ENCODE assay signal across 23 mouse cellular contexts in the genomic region with DNA sequence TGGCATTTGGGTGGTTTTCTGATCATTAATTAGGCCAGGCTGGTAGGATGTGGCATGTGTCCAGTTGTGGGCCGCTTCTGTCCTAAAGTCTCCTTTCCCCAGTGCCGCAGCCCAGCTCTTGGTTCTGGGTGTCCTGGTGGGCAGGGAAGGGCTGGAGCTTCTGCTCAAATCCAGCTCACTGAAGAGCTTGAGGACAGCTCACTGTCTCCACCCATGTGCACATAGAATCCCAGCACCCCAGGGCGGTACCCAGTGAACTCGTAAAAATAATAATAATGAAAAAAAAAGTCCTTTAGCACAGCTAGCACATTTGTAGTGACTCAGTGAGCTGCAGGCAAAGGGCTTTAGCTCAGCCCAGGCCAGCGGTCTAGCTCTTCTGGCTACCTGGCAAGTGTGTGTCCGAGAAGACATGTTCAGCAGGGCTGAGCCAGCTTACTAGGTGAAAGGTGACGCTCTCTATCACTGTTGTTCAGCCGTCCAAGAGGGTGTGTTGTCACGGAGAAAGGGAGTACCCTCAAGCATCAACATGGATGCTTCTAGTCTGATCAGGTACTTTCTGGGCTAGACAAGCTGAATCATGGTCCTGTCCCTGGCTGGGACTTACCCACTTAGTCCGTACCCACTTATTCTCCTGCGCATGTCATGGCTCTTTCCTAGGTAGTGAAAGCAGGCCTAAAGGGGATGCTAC. TPM values are rescaled to one million over a fixed set of nuclear protein-coding genes. Genes with fewer than 3 reads are reported as not detected.
DNase-seq lines count a peak whose midpoint lies in the region; ATAC-seq and TF ChIP-seq lines count a peak whose summit lies in the region.
"Had no signal": no experiment of that assay in that cellular context is flagged by ENCODE, and none has a peak within 500 bp of the region (broad histone marks: within the 10 kb centered on the region; RNA-seq: fewer than 3 reads in every experiment).

No protein-coding gene starts in this region.

- H3K4me1 ChIP-seq in CH12.LX (ENCODE audit: control insufficient read depth in 1 of 2, insufficient read depth in 2 of 2): peaks cover 22 to 76% of the 10 kb centered on the region in 2 experiments
- H3K4me1 ChIP-seq: forebrain, embryonic 10.5 days; heart, embryonic 15.5 days; limb, embryonic 12.5 days; lung, embryonic 15.5 days; midbrain, embryonic 13.5 days; neural tube, embryonic 15.5 days had no signal

- no peak for TF ChIP-seq EP300 in CH12.LX (IDR thresholded peaks at IDR 0.05; ENCODE audit: low read length)

- H3K4me3 ChIP-seq in CH12.LX (replicated peaks in 1 of 3; ENCODE audit: low read depth in 2 of 3, low read length in 2 of 3, poor library complexity in 1 of 3) (peak overlapping the region in 1 of 3 experiments; percentile 23), myocyte (no peak overlapping the region)
- H3K4me3 ChIP-seq: forebrain, embryonic 10.5 days; heart, embryonic 15.5 days; layer of hippocampus, adult 2 months; limb, embryonic 12.5 days; lung, embryonic 15.5 days; midbrain, embryonic 13.5 days; neural tube, embryonic 15.5 days had no signal

- ATAC-seq in CD4-positive, CD25-positive, alpha-beta regulatory T cell, adult 4 months: peak; percentile 37
- no peak for ATAC-seq in megakaryocyte-erythroid progenitor cell, adult 5-6 weeks (replicated peaks; ENCODE audit: low FRiP score, low TSS enrichment, poor library complexity, severe bottlenecking)
- ATAC-seq: midbrain, embryonic 13.5 days had no signal

- no peaks in the 10 kb centered on the region for H3K9me3 ChIP-seq in CH12.LX (replicated peaks; ENCODE audit: low read length)
- H3K9me3 ChIP-seq: forebrain, embryonic 10.5 days; heart, embryonic 15.5 days; limb, embryonic 12.5 days; lung, embryonic 15.5 days; midbrain, embryonic 13.5 days; neural tube, embryonic 15.5 days had no signal

- H3K9ac ChIP-seq in CH12.LX (ENCODE audit: insufficient read depth, low read depth): no peak overlapping the region
- H3K9ac ChIP-seq: heart, embryonic 15.5 days; hindbrain, embryonic 14.5 days; limb, embryonic 12.5 days; lung, embryonic 15.5 days; midbrain, embryonic 13.5 days; neural tube, embryonic 15.5 days had no signal

- dilution Hi-C loops in CH12.LX (cut with MboI; ENCODE audit: extremely low pct_ligation_motif_present, extremely low pct_unique_long_range_greater_than_20kb, low sequenced_read_pairs): no loop called here

- no peak for TF ChIP-seq RAD21 in CH12.LX (IDR thresholded peaks at IDR 0.05; ENCODE audit: low read depth, low read length)

- H3K36me3 ChIP-seq in CH12.LX (replicated peaks in 1 of 2; ENCODE audit: control insufficient read depth in 1 of 2, insufficient read depth in 1 of 2, low read length in 1 of 2) (peaks cover 33 to 84% of the 10 kb centered on the region in 2 experiments), myocyte (ENCODE audit: control insufficient read depth, insufficient read depth) (peaks cover 4% of the 10 kb centered on the region)

- H3K27me3 ChIP-seq in CH12.LX (replicated peaks): no peaks in the 10 kb centered on the region
- no peaks in the 10 kb centered on the region for H3K27me3 ChIP-seq in myocyte (ENCODE audit: control insufficient read depth, insufficient read depth, insufficient read length)
- H3K27me3 ChIP-seq: heart, embryonic 15.5 days; limb, embryonic 12.5 days; lung, embryonic 15.5 days; midbrain, embryonic 13.5 days; neural tube, embryonic 15.5 days had no signal

- H3K27ac ChIP-seq in CH12.LX (ENCODE audit: insufficient read depth, low read depth): peak overlapping the region; percentile 40
- H3K27ac ChIP-seq: forebrain, embryonic 10.5 days; heart, embryonic 15.5 days; hindbrain, embryonic 14.5 days; layer of hippocampus, adult 2 months; limb, embryonic 12.5 days; lung, embryonic 15.5 days; macrophage; midbrain, embryonic 13.5 days; neural tube, embryonic 15.5 days had no signal

- H3K79me2 ChIP-seq in CH12.LX (replicated peaks; ENCODE audit: control insufficient read depth, extremely low read depth, insufficient read depth, poor library complexity, severe bottlenecking): peaks cover 26% of the 10 kb centered on the region
- no peaks in the 10 kb centered on the region for H3K79me2 ChIP-seq in myocyte (ENCODE audit: control insufficient read depth, insufficient read depth)

- in situ Hi-C loops in CH12.LX (cut with MboI; ENCODE audit: low pct_ligation_motif_present, low pct_unique_long_range_greater_than_20kb, low sequenced_read_pairs): loop anchor here (25.0 kb wide), 1 partner anchor 335 kb away; a partner anchor contains a TSS

- DNase-seq in CH12.LX (ENCODE audit: extremely low read depth) (no peak), liver (peak; percentile 65)
- no peak for DNase-seq in gastrocnemius, adult 8-10 months (ENCODE audit: low spot score in 2 of 2)
- no peak for DNase-seq in adrenal gland, adult 18-20 months (ENCODE audit: low spot score in 2 of 2)
- DNase-seq: adrenal gland, postnatal 14 days; cerebellum, adult 8-10 months; gastrocnemius, postnatal 25 days; kidney, adult 18-20 months; kidney, postnatal 10 days had no signal

- no peak overlapping the region for H3K4me2 ChIP-seq in CH12.LX (ENCODE audit: insufficient read depth, low read depth, poor library complexity, severe bottlenecking)
- peak overlapping the region; percentile 30 for H3K4me2 ChIP-seq in myocyte (ENCODE audit: low read depth)
- H3K4me2 ChIP-seq: heart, embryonic 15.5 days; hindbrain, embryonic 14.5 days; limb, embryonic 12.5 days; lung, embryonic 15.5 days; midbrain, embryonic 13.5 days; neural tube, embryonic 15.5 days had no signal

- TF ChIP-seq CTCF in CH12.LX (conservative IDR thresholded peaks at IDR 0.05 in 1 of 2, IDR thresholded peaks at IDR 0.05 in 1 of 2; ENCODE audit: low read depth in 2 of 2, low read length in 2 of 2): no peak

- TF ChIP-seq POLR2A in CH12.LX (IDR thresholded peaks at IDR 0.05; ENCODE audit: low read depth, low read length) (no peak; the same call in 1 of the 2 replicates), myocyte (IDR thresholded peaks at IDR 0.05; ENCODE audit: insufficient read length, low read depth) (no peak)

- no peak overlapping the region for H3ac ChIP-seq in myocyte (ENCODE audit: control insufficient read depth, insufficient read length)

TF ChIP-seq in CH12.LX, 34 proteins besides CTCF, POLR2A, EP300 and RAD21:
- TF ChIP-seq NRF1 (IDR thresholded peaks at IDR 0.05; ENCODE audit: low read depth, low read length): peak; percentile 56
- no peak for TF ChIP-seq E2F4 (IDR thresholded peaks at IDR 0.05; ENCODE audit: insufficient replicate concordance, low read depth, low read length)
- no peak for TF ChIP-seq MEF2A (IDR thresholded peaks at IDR 0.05; ENCODE audit: borderline replicate concordance, low read depth, low read length)
TF ChIP-seq in CH12.LX: peak in this region for 1.

TF ChIP-seq in myocyte, 11 proteins besides CTCF, POLR2A, EP300 and RAD21 (continues in another document):
- no peak for TF ChIP-seq TCF12 (IDR thresholded peaks at IDR 0.05; ENCODE audit: insufficient read depth, poor library complexity, severe bottlenecking)
- no peak for TF ChIP-seq SRF (IDR thresholded peaks at IDR 0.05; ENCODE audit: control insufficient read depth, insufficient read length, low read depth)
- no peak for TF ChIP-seq TCF3 (IDR thresholded peaks at IDR 0.05; ENCODE audit: insufficient read length, low read depth)
- TF ChIP-seq E2F4 (IDR thresholded peaks at IDR 0.05; ENCODE audit: insufficient read depth): no peak
- TF ChIP-seq MYOD1 (IDR thresholded peaks at IDR 0.05; ENCODE audit: control insufficient read depth in 1 of 3, insufficient read length in 2 of 3, low read depth in 2 of 3): no peak

RNA-seq across cellular contexts. Expression of a gene that starts 11.6 kb away (rescaled TPM):
- 10 to 100 TPM; 28.1 to 32.3 TPM for polyA plus RNA-seq in CD4-positive, CD25-positive, alpha-beta regulatory T cell, adult 4 months (2017; shearing (Covaris generic))
- total RNA-seq in CH12.LX (2012; rRNA removed): 25.5 and 29.0 TPM in 2 replicates
- total RNA-seq in CH12.LX (2014; rRNA removed): 32.9 and 37.8 TPM in 2 replicates
- 73.5 and 96.3 TPM in 2 replicates for polyA plus RNA-seq in CH12.LX (2012; ENCODE audit: insufficient read length, low read depth)
- polyA plus RNA-seq in myocyte (2012; fragmentation: generic; extraction: Trizol): 11.8 TPM
- 102 and 103 TPM in 2 replicates for total RNA-seq in megakaryocyte-erythroid progenitor cell, adult 5-6 weeks (2014; fragmentation: Nextera tagmentation)
- 35.0 and 35.3 TPM in 2 replicates for total RNA-seq in megakaryocyte-erythroid progenitor cell, adult 5-6 weeks (2017)
- 10 to 100 TPM; 23.6 to 30.5 (median 25.5) TPM for total RNA-seq in gastrocnemius, adult 8-10 months (2022)
- total RNA-seq in adrenal gland, adult 18-20 months (2021): 10 to 100 TPM; 34.5 to 50.9 TPM

RNA-seq across cellular contexts. Expression of a gene that starts 35.3 kb away (rescaled TPM):
- 10 to 100 TPM in 1 of 2 experiments, 1 to 10 TPM in 1; 8.4 to 13.2 TPM for polyA plus RNA-seq in CD4-positive, CD25-positive, alpha-beta regulatory T cell, adult 4 months (2017; shearing (Covaris generic))
- total RNA-seq in CH12.LX (2012; rRNA removed) (19.8 and 23.3 TPM in 2 replicates), CH12.LX (2014; rRNA removed) (21.6 and 21.8 TPM in 2 replicates)
- polyA plus RNA-seq in CH12.LX (2012; ENCODE audit: insufficient read length, low read depth) (15.5 and 16.3 TPM in 2 replicates), myocyte (2012; fragmentation: generic; extraction: Trizol) (20.6 TPM)
- total RNA-seq in megakaryocyte-erythroid progenitor cell, adult 5-6 weeks (2014; fragmentation: Nextera tagmentation): 11.6 and 18.3 TPM in 2 replicates
- 11.8 and 14.4 TPM in 2 replicates for total RNA-seq in megakaryocyte-erythroid progenitor cell, adult 5-6 weeks (2017)
- total RNA-seq in gastrocnemius, adult 8-10 months (2022): 10 to 100 TPM; 11.2 to 13.1 (median 11.7) TPM
- 10 to 100 TPM; 16.4 to 16.9 TPM for total RNA-seq in adrenal gland, adult 18-20 months (2021)

RNA-seq across cellular contexts. Expression of a gene that starts 41.2 kb away (rescaled TPM):
- polyA plus RNA-seq in CD4-positive, CD25-positive, alpha-beta regulatory T cell, adult 4 months (2017; shearing (Covaris generic)): not detected
- total RNA-seq in CH12.LX (2012; rRNA removed): not detected in 2 replicates
- not detected in 2 replicates for total RNA-seq in CH12.LX (2014; rRNA removed)
- not detected in 2 replicates for polyA plus RNA-seq in CH12.LX (2012; ENCODE audit: insufficient read length, low read depth)
- not detected for polyA plus RNA-seq in myocyte (2012; fragmentation: generic; extraction: Trizol)
- total RNA-seq in megakaryocyte-erythroid progenitor cell, adult 5-6 weeks (2014; fragmentation: Nextera tagmentation): not detected in 2 replicates
- not detected in 2 replicates for total RNA-seq in megakaryocyte-erythroid progenitor cell, adult 5-6 weeks (2017)
- not detected for total RNA-seq in gastrocnemius, adult 8-10 months (2022)
- total RNA-seq in adrenal gland, adult 18-20 months (2021): not detected
- total RNA-seq: adrenal gland, postnatal 14 days; gastrocnemius, postnatal 25 days; layer of hippocampus, adult 2 months had no signal
- polyA plus RNA-seq: embryonic facial prominence, embryonic 14.5 days; forebrain, embryonic 10.5 days; frontal cortex, adult 2 months; heart, embryonic 15.5 days; hindbrain, embryonic 14.5 days; limb, embryonic 12.5 days; lung, embryonic 15.5 days; macrophage; midbrain, embryonic 13.5 days had no signal

RNA-seq across cellular contexts. Expression of a gene that starts 55.9 kb away (rescaled TPM):
- 10 to 100 TPM; 24.3 to 30.5 TPM for polyA plus RNA-seq in CD4-positive, CD25-positive, alpha-beta regulatory T cell, adult 4 months (2017; shearing (Covaris generic))
- total RNA-seq in CH12.LX (2012; rRNA removed): 20.9 and 23.2 TPM in 2 replicates
- 20.7 and 23.6 TPM in 2 replicates for total RNA-seq in CH12.LX (2014; rRNA removed)
- polyA plus RNA-seq in CH12.LX (2012; ENCODE audit: insufficient read length, low read depth): 27.2 and 27.7 TPM in 2 replicates
- polyA plus RNA-seq in myocyte (2012; fragmentation: generic; extraction: Trizol): 30.4 TPM
- total RNA-seq in megakaryocyte-erythroid progenitor cell, adult 5-6 weeks (2014; fragmentation: Nextera tagmentation): 23.0 and 28.9 TPM in 2 replicates
- 13.8 and 22.5 TPM in 2 replicates for total RNA-seq in megakaryocyte-erythroid progenitor cell, adult 5-6 weeks (2017)
- 10 to 100 TPM; 10.3 to 12.7 (median 10.8) TPM for total RNA-seq in gastrocnemius, adult 8-10 months (2022)
- 10 to 100 TPM; 14.2 to 21.2 TPM for total RNA-seq in adrenal gland, adult 18-20 months (2021)
